Mouse (Mus musculus) lung, adult 2 months (tissue): ENCODE results near the gene Nrg4.

Experiments used
- CTCF ChIP-seq: fragments of 200-500 bp; IDR thresholded peaks from 2 replicates; pipeline ENCODE4 v1.5.1; 2011; ENCODE audit warnings: mild to moderate bottlenecking, low read length, control low read depth; ENCODE audit not compliant: insufficient read depth
- POLR2A ChIP-seq: fragments of 200-500 bp; IDR thresholded peaks from 2 replicates; pipeline ENCODE4 v1.6.1; 2011; ENCODE audit warnings: low read depth, mild to moderate bottlenecking, control low read depth, low read length, borderline replicate concordance; ENCODE audit errors: extremely low read depth

GRCm38 (mm10) chr9:55195876-55196275, 130.8 kb downstream of the Nrg4 start:
- TF ChIP-seq CTCF = no peak
- TF ChIP-seq POLR2A = no peak
